Mouse (Mus musculus): ENCODE results near the gene Naa30. TPM values are rescaled to one million over a fixed set of nuclear protein-coding genes. Genes with fewer than 3 reads are reported as not detected.

Gene Naa30
- polyA plus RNA-seq (2015; fragmentation: Nextera tagmentation; extraction: Ambion mirVana) = 13.9 and 14.6 TPM in 2 replicates

DNA sequence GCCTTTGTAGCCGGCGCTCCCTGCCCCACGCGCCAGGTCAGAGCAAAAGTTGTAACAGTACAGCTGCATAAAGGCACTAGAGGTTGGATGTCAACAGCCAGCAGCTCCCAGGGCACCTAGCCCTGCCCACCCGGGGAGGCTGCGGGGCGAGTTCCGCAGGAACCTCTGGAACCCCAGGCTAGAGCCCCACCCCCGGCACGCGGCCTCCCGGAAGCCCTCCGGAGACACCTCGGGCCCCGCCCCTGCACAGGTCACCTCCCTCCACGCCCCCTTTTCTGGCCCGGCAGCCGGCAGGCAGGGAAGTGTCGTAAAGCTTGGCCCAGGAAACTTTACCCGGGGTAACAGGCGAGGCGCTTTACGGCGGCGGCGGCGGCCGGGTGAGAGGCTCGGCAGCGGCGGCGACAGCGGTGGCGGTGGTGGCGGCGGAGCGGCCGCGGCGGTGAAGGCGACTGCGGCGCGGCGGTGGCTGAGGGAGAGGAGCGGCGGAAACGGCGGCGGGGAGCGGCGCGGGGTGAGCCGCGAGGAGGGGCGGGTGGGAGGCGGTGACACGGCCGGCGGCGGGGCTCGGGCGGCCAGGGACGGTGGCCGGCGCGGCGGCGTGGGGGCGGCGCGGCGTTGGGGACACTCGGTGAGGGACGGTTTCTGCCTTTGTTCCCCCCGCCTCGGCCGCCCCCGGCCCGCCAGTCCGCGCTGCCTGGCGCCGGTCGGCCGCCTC, at the start of gene Naa30:
TSS of gene Naa30 (plus strand) at position 360 of the 715 bp plus-strand sequence.
- peak within 1 kb of the TSS; percentile 91 for H3K27ac ChIP-seq
- H3K9ac ChIP-seq (replicated peaks) = peak within 1 kb of the TSS; percentile 97
- peak within 1 kb of the TSS; percentile 95 for H3K4me2 ChIP-seq (replicated peaks)
- no peaks in the 10 kb centered on the region; the same call in 1 of the 2 replicates for H3K36me3 ChIP-seq
- H3K4me3 ChIP-seq (replicated peaks) = peak within 1 kb of the TSS; percentile 98
- H3K27me3 ChIP-seq = no peaks in the 10 kb centered on the region
- peak; percentile 92 for ATAC-seq
- WGBS = 1% methylated on average over 77 of the region's 86 CpGs
- peaks cover 34% of the 10 kb centered on the region for H3K4me1 ChIP-seq (replicated peaks)
- no peaks in the 10 kb centered on the region for H3K9me3 ChIP-seq

DNA sequence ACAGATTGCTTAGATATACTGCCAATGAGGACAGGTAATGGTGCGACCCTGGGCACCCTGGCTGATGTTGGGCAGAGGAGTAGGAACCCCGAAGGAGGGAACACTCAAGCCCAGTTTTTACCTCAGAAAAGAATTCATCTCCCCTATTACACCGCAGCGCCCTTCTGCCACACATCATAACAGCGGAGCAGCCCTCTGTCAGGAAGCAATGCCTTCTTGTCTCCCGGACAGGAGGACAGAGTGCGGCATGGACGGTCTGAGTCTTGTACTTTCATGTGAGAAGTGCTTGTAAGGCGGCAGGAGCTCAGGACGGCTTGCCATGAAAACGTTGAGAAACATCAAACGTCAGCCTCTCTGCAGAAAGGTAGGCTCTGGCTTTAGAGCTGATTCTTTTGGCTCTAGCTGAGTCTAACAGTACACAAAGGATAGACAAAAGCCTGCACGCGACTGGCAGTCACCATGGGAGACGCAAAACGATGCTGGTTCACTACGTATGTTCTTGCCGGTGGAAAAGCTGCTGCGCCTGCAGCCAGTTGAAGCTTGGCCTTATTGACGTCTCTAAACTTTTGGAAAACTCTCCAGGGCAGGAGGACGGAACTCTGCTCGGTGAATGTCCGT, 44.8 kb upstream of the Naa30 start:
- peak; percentile 79 for ATAC-seq
- Histone ChIP-seq H3K9me3 (no peaks in the 10 kb centered on the region), H3K4me2 (replicated peaks) (peak overlapping the region; percentile 57), H3K4me1 (replicated peaks) (peaks cover 22% of the 10 kb centered on the region), H3K27me3 (no peaks in the 10 kb centered on the region), H3K27ac (peak overlapping the region; percentile 12; the same call in 1 of the 2 replicates), H3K9ac (replicated peaks) (peak overlapping the region; percentile 62), H3K4me3 (replicated peaks) (peak overlapping the region; percentile 27), H3K36me3 (no peaks in the 10 kb centered on the region)
- 18% methylated on average over 23 of the region's 23 CpGs for WGBS

DNA sequence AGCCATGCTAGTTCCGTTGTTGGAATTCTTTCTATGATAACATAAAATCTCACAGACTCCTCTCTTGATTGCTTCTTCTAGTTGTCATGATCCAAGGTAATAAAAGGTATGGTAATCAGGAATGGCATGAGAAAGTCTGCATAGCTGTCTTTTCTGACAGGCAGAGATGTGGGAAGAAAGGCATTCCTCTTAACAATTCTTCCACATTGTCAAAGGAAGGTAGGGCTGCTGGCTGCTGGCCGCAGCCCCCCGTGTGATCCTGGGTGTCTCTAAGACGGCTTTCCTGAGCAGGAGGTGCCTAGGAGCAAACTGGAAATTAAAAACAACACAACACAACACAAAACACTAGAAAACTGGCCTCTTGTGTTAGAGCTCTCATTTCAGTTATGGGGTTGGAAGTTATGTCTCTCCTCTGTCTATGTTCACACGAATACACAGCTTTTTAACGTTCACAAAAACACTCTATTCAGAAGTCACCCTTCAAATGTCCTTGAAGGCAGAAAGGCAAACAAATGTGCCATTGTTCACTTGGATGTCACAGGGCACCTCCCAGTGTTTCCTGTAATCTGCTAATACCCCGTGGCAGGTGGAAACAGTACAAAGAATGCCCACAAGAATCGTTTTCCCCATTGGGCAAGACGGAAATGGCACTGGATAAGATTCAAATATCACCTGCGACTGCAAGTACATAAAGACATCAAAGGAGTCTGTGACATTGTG, 43.3 kb upstream of the Naa30 start:
- Histone ChIP-seq H3K9me3 (no peaks in the 10 kb centered on the region), H3K27ac (no peak overlapping the region), H3K4me1 (replicated peaks) (peaks cover 22% of the 10 kb centered on the region), H3K4me3 (replicated peaks) (no peak overlapping the region), H3K36me3 (no peaks in the 10 kb centered on the region), H3K4me2 (replicated peaks) (no peak overlapping the region), H3K27me3 (no peaks in the 10 kb centered on the region), H3K9ac (replicated peaks) (no peak overlapping the region; the same call in 1 of the 2 replicates)
- no peak for ATAC-seq
- WGBS = 16% methylated on average over 10 of the region's 10 CpGs

DNA sequence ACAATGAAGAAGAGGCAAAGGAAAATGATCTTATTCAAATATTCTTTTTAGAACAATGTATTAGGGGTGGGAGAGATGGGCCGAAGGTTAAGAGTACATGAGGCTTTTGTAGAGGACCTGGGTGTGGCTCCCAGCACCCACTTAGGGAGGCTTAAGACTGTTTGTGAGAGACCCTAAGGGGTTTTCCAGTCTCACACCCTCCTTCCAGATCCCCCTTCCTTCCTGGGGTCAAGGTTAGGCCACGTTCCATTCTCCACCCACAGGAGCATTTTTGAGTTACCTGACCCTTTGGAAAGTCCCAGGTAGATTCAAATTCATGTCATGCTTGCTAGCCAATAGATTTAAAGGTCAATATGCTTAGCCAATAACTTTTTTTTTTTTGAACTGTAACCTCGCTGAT, 39.6 kb upstream of the Naa30 start:
- Histone ChIP-seq H3K36me3 (no peaks in the 10 kb centered on the region), H3K9me3 (no peaks in the 10 kb centered on the region), H3K9ac (replicated peaks) (no peak overlapping the region), H3K4me2 (replicated peaks) (no peak overlapping the region), H3K27me3 (no peaks in the 10 kb centered on the region), H3K4me3 (replicated peaks) (no peak overlapping the region), H3K27ac (no peak overlapping the region), H3K4me1 (replicated peaks) (peaks cover 17% of the 10 kb centered on the region)
- WGBS = 89% methylated on average over 3 of the region's 3 CpGs
- no peak for ATAC-seq

DNA sequence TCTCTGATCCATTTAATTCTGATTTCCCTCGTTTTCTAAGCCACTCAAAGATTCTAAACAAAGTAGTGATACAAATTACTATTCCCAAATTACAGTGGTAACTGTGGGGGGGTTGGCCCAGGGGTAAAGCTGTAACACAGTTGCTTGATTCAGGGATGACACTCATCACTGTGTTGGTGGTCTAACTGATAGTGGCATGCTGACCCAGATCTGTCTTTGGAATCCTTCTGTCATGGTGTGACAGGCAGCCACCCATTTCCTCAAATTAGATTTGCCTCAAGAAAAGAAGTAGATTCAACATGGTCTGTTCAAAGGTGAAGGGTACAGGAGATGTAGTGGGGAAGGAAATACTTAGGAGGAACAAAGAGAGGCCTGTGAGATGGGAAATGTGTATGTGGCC, 33.9 kb upstream of the Naa30 start:
- H3K4me1 ChIP-seq (replicated peaks) = peaks cover 12% of the 10 kb centered on the region; the same call in 1 of the 2 replicates
- no peak overlapping the region for H3K9ac ChIP-seq (replicated peaks)
- H3K27ac ChIP-seq = no peak overlapping the region
- H3K27me3 ChIP-seq = no peaks in the 10 kb centered on the region
- 0 out of 2 replicates have a peak, but pooled peaks cover 2% of the 10 kb centered on the region for H3K9me3 ChIP-seq
- no peaks in the 10 kb centered on the region for H3K36me3 ChIP-seq
- no peak for ATAC-seq
- H3K4me2 ChIP-seq (replicated peaks) = no peak overlapping the region
- H3K4me3 ChIP-seq (replicated peaks) = no peak overlapping the region
- WGBS = 58% methylated on average over 1 of the region's 1 CpGs

DNA sequence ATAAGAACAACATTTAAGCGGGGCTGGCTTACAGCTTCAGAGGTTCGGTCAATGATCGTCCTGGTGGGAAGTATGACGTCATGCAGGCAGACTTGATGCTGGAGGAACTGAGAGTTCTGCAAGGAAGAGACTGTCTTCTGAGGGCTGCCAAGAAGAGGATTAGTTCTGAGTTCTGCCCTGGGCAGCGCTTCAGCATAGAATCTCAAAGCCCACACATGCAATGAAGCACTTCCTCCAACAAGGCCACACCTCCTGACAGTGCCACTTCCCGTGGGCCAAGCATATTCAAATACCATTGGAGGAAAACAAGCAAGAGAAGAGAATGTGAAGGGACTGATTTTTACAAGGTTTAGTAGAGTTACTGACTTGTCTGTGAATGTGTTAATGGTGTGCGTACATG, 31.3 kb upstream of the Naa30 start:
- Histone ChIP-seq H3K4me3 (replicated peaks) (no peak overlapping the region), H3K27ac (no peak overlapping the region), H3K4me2 (replicated peaks) (no peak overlapping the region), H3K9ac (replicated peaks) (no peak overlapping the region), H3K27me3 (no peaks in the 10 kb centered on the region), H3K36me3 (no peaks in the 10 kb centered on the region), H3K4me1 (replicated peaks) (peaks cover 12% of the 10 kb centered on the region; the same call in 1 of the 2 replicates), H3K9me3 (0 out of 2 replicates have a peak, but pooled peaks cover 2% of the 10 kb centered on the region)
- ATAC-seq = no peak
- WGBS = 95% methylated on average over 7 of the region's 7 CpGs

DNA sequence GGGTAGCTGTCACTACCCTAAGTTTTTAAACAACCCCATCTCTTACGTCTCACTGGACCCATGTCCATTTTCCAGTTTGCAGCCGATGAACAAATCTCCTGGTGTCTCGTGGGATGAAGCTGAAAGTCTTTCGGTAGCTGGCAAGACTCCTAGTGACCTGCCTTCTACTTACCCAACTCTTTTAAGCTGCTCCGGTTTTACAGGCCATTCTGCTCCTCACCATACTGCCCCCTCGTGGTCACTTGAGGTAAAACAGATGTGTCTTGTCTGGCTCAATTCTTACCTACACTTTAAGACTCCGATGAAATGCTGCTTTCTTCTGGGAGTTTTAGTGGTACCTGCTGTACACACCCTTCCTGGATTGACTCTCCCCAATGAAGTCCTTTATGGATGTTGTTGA, 18.2 kb upstream of the Naa30 start:
- WGBS = 35% methylated on average over 7 of the region's 7 CpGs
- Histone ChIP-seq H3K9me3 (no peaks in the 10 kb centered on the region), H3K4me2 (replicated peaks) (no peak overlapping the region), H3K36me3 (no peaks in the 10 kb centered on the region), H3K27me3 (no peaks in the 10 kb centered on the region), H3K9ac (replicated peaks) (no peak overlapping the region), H3K4me1 (replicated peaks) (no peaks in the 10 kb centered on the region), H3K4me3 (replicated peaks) (no peak overlapping the region), H3K27ac (no peak overlapping the region)
- no peak for ATAC-seq

DNA sequence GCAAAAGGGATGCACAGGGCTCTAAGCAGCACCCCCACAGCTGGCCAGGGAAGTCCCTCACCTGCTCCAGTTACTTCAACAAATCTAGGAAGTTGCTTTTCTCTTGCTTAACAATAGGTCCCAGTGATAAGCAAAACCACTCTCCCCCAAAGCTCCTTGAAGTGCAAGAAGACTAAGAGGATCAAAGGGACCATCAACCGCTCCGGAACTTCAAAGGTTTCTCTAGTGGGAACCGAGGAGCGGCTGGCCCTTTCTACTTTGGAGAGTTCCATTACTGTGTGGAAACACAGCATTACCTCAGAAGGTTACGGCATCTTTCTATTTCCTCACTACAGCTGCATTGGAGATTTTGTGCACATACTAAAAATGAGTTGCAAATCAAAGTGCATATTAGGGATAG, 16.5 kb upstream of the Naa30 start:
- no peak overlapping the region for H3K4me3 ChIP-seq (replicated peaks)
- WGBS = 7% methylated on average over 5 of the region's 5 CpGs
- no peak for ATAC-seq

DNA sequence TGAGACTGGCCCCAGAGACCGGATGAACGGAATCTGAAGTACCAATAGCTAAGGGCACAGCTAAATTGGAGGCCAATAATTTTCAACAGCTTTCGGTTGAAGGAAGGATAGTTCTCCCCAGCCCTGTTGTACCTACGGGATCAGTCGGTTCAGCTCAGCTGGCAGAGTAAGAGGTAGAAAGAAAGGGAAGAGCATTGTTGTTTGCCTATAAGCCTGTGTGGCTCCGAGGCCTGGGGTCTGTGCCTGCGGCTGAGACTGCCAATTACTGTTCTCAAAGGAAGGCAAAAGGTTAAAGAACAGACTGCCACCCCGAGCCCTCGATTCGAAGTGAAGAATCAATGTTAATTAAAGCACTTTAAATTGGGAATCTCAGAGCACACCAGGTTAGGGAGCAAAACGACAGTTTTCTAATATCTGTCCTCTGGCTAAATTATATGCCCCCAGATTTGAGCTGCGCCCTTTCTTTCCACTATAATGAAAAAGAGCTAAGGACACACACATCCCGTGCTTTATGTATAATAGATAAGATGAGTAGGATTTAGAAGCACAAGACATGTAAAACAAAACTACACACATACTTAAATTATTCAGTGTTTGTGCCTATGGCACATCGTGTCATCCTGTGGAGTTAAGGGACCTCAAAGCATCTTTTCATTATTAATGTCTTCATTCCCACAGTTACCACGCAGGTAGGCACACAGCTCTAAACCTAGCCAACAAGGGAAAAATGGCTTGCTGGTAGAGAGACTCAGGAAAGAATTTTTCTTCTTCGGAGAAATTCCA, 13.7 kb upstream of the Naa30 start:
- 52% methylated on average over 16 of the region's 16 CpGs for WGBS
- Histone ChIP-seq H3K9ac (replicated peaks) (no peak overlapping the region), H3K4me3 (replicated peaks) (no peak overlapping the region), H3K4me1 (replicated peaks) (no peaks in the 10 kb centered on the region), H3K27ac (no peak overlapping the region), H3K36me3 (no peaks in the 10 kb centered on the region), H3K9me3 (no peaks in the 10 kb centered on the region), H3K27me3 (no peaks in the 10 kb centered on the region), H3K4me2 (replicated peaks) (no peak overlapping the region)
- ATAC-seq = peak; percentile 73; the same call in 1 of the 2 replicates

More for the DNA sequence above, 16.5 kb upstream of the Naa30 start:
- no peak overlapping the region for H3K9ac ChIP-seq (replicated peaks)
- H3K36me3 ChIP-seq = no peaks in the 10 kb centered on the region
- H3K9me3 ChIP-seq = no peaks in the 10 kb centered on the region
- no peak overlapping the region for H3K4me2 ChIP-seq (replicated peaks)
- no peaks in the 10 kb centered on the region for H3K4me1 ChIP-seq (replicated peaks)
- no peak overlapping the region for H3K27ac ChIP-seq
- H3K27me3 ChIP-seq = no peaks in the 10 kb centered on the region

DNA sequence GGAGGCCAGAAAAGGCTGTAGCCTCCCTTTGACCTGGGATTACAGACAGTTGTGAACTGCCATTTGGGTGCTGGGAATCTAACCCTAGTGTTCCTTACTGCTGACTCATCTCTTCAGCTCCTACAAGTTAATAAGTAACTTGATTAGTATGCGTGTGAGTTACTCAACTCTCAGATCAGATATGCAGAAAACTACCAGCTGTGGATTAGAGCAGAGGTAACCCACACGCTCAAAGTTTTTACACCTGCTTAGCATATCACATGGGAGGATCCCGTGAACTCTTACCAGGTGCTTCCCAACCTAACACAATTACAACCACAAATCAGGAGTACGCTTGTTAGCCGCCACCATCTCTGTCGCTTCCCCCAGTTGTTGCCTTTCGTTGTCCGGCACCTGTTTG, 740 bp upstream of the Naa30 start:
- H3K27ac ChIP-seq = no peak overlapping the region
- H3K4me2 ChIP-seq (replicated peaks) = peak overlapping the region; percentile 95
- peak; percentile 29 for ATAC-seq
- H3K9ac ChIP-seq (replicated peaks) = peak overlapping the region; percentile 97
- peaks cover 33% of the 10 kb centered on the region for H3K4me1 ChIP-seq (replicated peaks)
- H3K36me3 ChIP-seq = no peaks in the 10 kb centered on the region; the same call in 1 of the 2 replicates
- H3K27me3 ChIP-seq = no peaks in the 10 kb centered on the region
- 30% methylated on average over 8 of the region's 8 CpGs for WGBS
- H3K9me3 ChIP-seq = no peaks in the 10 kb centered on the region
- peak overlapping the region; percentile 98 for H3K4me3 ChIP-seq (replicated peaks)

DNA sequence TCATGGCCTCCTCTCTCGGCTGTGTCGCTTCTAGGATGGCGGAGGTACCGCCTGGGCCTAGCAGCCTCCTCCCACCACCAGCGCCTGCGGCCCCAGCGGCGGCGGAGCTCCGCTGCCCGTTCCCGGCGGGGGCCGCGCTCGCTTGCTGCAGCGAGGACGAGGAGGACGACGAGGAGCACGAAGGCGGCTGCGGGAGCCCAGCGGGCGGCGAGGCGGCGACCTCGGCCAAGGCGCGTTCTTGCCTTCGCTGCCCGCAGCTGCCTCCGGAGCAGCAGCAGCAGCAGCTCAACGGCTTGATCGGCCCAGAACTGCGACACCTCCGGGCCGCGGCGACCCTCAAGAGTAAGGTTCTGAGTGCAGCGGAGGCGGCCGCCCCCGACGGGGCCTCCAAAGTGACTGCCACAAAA, 559 bp downstream of the Naa30 start:
- Histone ChIP-seq H3K9me3 (no peaks in the 10 kb centered on the region), H3K4me2 (replicated peaks) (peak overlapping the region; percentile 95), H3K4me3 (replicated peaks) (peak overlapping the region; percentile 98), H3K36me3 (no peaks in the 10 kb centered on the region; the same call in 1 of the 2 replicates), H3K9ac (replicated peaks) (peak overlapping the region; percentile 97), H3K27ac (peak overlapping the region; percentile 91), H3K4me1 (replicated peaks) (peaks cover 37% of the 10 kb centered on the region), H3K27me3 (no peaks in the 10 kb centered on the region)
- 0% methylated on average over 46 of the region's 46 CpGs for WGBS
- peak; percentile 89 for ATAC-seq

All from midbrain, embryonic 13.5 days (tissue).